Mouse (Mus musculus) adrenal gland, adult 18-20 months (tissue): ENCODE data around the gene Olfr1110. TPM values are rescaled to one million over a fixed set of nuclear protein-coding genes. Genes with fewer than 3 reads are reported as not detected.
"Not testable (repeated sequence)": the region's sequence is repeated elsewhere in the genome, so short reads cannot be mapped to it uniquely, and the experiment has no call there.

Experiments
- DNase-seq, 2 experiments: peaks; one replicate each; pipeline ENCODE4 v3.0.0; 2021 to 2022; ENCODE audit warnings: low spot score in 2 of 2
- long read RNA-seq, 2 experiments: library from polyadenylated mRNA; stranded (forward); transcript quantifications; one replicate each; pipeline ENCODE4 v2.0.0; 2021
- total RNA-seq, 2 experiments: library from RNA; stranded (reverse); gene quantifications; 1 replicate in 1 of 2; 2 replicates in 1 of 2; pipeline ENCODE4 v1.2.3; 2021

Olfr1110 gene
- total RNA-seq: not detected
- long read RNA-seq, experiment 1: 0 reads
- long read RNA-seq, experiment 2: 0 reads

DNA sequence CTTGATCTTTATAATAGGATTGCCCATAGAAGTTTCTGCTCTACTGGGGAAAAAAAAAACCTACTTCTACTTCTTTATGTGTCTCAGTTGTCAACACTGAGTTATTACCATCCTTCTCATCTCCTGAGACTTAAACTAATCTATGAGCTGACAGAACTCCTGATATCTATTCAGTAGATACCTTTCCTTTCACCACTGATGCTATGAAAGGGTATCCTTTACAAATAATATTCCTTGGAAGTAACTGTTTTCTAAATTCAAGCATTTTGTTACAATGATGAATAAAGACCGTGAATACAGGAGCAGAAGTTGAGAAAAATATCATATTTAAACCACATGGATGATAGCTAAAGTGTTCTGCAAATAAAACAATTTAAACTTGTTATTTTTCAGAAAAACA is at the start of gene Olfr1110:
Gene Olfr1110, minus strand, starts transcription at position 101 of the 400 bp plus-strand sequence.
- DNase-seq: no peak

DNA sequence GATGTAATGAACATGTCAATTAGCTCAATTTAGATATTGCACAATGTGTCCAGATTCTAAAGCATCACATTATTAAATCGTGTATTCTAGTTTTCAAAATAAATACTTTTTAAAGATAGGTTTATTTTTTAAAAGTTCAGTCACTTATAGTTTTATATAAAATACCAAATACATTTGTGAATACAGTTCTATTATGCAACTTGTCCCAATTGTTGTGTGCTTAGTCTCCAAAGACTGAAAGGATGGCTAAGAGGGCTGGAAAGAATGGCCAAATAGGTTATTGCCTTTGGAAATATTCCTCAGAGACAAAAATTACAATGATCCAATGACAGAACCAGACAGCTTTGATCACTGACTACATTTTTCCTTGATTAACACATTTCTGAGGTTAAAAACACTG is 47.4 kb upstream of the Olfr1110 start, which contains the start of gene Olfr1112:
Gene Olfr1112, plus strand, starts transcription at position 301 of the 400 bp plus-strand sequence.
- DNase-seq: no peak

DNA sequence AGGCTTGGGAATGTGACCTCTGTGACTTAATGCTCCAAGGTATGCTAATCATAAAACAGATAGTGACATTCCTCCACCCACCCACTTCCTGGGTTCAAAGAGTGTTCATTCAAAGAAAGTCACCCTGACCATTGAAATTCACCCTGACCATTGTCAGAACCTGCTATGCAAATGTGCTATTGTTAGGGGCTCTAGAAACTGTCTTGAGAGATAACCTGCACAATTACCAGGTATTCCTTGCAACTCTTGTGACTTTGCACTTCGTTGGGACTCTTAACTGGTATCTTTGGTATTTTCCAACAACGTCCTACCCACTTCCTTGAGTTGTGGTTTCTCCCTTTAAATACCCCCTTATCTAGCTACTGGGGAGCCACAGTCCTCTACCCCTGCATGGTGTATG is 27.6 kb upstream of the Olfr1110 start:
- not testable (repeated sequence) for DNase-seq

DNA sequence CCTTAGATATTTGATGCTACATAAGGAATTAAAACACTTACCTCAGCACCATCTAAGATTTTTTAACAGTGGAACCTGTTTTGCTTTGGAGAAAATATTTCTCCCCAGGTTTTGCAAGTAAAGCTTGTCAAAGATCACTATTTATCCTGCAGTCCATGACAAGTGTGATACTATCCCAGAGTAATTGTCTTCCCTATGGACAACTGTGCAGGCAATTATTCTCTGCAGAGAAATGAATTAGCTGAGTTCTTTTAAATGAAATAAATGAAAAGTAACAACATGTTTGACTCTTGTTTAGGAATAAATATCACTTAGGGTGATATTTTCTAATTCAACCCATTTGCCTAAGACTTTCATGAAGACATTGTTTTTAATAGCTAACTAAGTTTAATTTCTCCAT is 12.4 kb upstream of the Olfr1110 start, which contains the start of gene Olfr1111:
Gene Olfr1111, minus strand, starts transcription at position 101 of the 400 bp plus-strand sequence.
- no peak for DNase-seq

DNA sequence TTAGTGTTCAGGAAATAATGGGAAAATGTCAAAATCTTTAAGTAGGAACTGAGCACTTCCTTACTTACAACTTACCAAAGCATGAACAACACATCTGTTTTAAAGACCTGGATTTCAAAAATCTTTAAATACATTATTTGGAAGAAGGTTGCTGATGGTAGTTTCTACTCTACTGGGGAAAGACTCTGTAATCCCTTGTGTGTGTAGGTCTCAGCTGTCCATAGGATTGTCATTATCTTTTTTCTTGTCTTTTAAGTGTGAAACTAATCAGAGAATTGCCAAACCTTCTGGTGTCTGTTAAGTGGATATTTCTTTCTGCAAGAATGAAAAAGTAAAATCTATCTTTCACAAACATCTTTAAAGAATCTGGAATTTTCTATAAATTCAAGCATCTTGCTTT is 25.6 kb downstream of the Olfr1110 start, which contains the start of gene Olfr259:
Gene Olfr259, minus strand, starts transcription at position 101 of the 400 bp plus-strand sequence.
- no peak for DNase-seq

DNA sequence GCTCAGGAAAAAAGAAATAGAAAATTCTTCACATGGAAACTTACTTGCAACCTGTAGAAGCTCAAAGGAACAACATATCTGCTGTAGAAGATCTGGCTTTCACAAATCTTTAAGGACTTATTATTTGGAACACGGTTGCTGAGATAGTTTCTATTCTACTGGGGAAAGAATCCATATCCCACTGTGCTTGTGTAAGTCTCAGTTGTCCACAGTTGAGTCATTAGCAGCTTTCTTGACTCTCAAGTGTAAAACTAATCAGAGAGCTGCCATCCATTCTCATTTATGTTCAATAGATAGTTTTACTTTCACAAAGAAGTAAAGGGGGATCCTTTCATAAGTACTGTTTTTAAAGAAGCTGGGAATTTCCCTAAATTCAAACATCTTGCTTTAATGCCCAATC is 44.2 kb downstream of the Olfr1110 start, which contains the start of gene Olfr1109:
Gene Olfr1109, minus strand, starts transcription at position 101 of the 400 bp plus-strand sequence.
- DNase-seq: no peak

Other genes starting within 250 kb of the Olfr1110 start
- gene Olfr1097, start 248.1 kb downstream of the Olfr1110 start, total RNA-seq: not detected
- gene Olfr1098, start 215.8 kb downstream of the Olfr1110 start, total RNA-seq: not detected
- gene Olfr1099, start 179.6 kb downstream of the Olfr1110 start, total RNA-seq: not detected
- gene Olfr1100, start 160.3 kb downstream of the Olfr1110 start, total RNA-seq: not detected
- gene Olfr1101, start 149.1 kb downstream of the Olfr1110 start, total RNA-seq: not detected
- gene Olfr1102, start 141.9 kb downstream of the Olfr1110 start, total RNA-seq: not detected
- not detected for gene Olfr1104, start 113.2 kb downstream of the Olfr1110 start, total RNA-seq
- not detected for gene Olfr1105, start 103.8 kb downstream of the Olfr1110 start, total RNA-seq
- gene Olfr1106, start 88.0 kb downstream of the Olfr1110 start, total RNA-seq: not detected
- not detected for gene Olfr1107, start 64.5 kb downstream of the Olfr1110 start, total RNA-seq
- gene Olfr1109, start 44.3 kb downstream of the Olfr1110 start, total RNA-seq: not detected
- gene Olfr259, start 25.7 kb downstream of the Olfr1110 start, total RNA-seq: not detected
- gene Olfr1111, start 12.3 kb upstream of the Olfr1110 start, total RNA-seq: not detected
- not detected for gene Olfr1112, start 47.5 kb upstream of the Olfr1110 start, total RNA-seq
- not detected for gene Olfr1113, start 68.7 kb upstream of the Olfr1110 start, total RNA-seq
- gene Olfr1115, start 107.7 kb upstream of the Olfr1110 start, total RNA-seq: not detected
- gene Olfr1116, start 127.2 kb upstream of the Olfr1110 start, total RNA-seq: not detected
- gene Olfr1118, start 167.3 kb upstream of the Olfr1110 start, total RNA-seq: not detected
- not detected for gene Olfr1120, start 214.5 kb upstream of the Olfr1110 start, total RNA-seq
- gene Olfr1121, start 229.6 kb upstream of the Olfr1110 start, total RNA-seq: not detected
- not detected for gene Olfr1122, start 245.5 kb upstream of the Olfr1110 start, total RNA-seq